ENCODE assay signal across 23 mouse cellular contexts in the genomic region with DNA sequence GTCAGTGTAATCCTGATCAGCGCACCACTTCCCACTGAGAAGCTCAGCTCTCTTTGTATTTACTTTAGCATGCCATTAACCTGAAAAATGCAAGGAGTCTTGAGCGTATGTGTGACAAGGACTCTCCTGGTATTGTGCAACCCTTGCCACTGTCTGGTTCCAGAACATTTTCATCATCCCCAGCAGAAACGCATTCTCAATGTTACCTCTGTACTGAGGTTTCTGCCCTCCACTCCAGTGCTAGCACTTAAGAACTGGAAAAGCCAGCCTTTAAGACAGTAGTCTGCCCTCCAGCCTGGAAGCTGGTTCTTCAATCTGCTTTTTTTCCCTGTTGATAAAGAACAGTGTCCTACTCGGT. TPM values are rescaled to one million over a fixed set of nuclear protein-coding genes. Genes with fewer than 3 reads are reported as not detected.
DNase-seq lines count a peak whose midpoint lies in the region; ATAC-seq and TF ChIP-seq lines count a peak whose summit lies in the region.
"Had no signal": no experiment of that assay in that cellular context is flagged by ENCODE, and none has a peak within 500 bp of the region (broad histone marks: within the 10 kb centered on the region; RNA-seq: fewer than 3 reads in every experiment).

No protein-coding gene starts in this region.

- DNase-seq in lung, postnatal 4 days = peak; percentile 46 to 51
- DNase-seq: cerebellum, adult 2 months; cerebellum, postnatal 36 days; embryo, embryonic 11 days; heart, postnatal 14 days; kidney, adult 9 months; left cerebral cortex, postnatal 4 days; right cerebral cortex, postnatal 14 days; thymus, adult 2 months had no signal

- no peak overlapping the region for H3K9ac ChIP-seq in intestine, embryonic 16.5 days (ENCODE audit: low read depth, low read length)
- no peak overlapping the region for H3K9ac ChIP-seq in intestine, embryonic 15.5 days
- no peak overlapping the region for H3K9ac ChIP-seq in intestine, postnatal 0 days (ENCODE audit: low read depth, low read length)
- H3K9ac ChIP-seq in lung, embryonic 16.5 days (ENCODE audit: low read length) = no peak overlapping the region
- H3K9ac ChIP-seq in hindbrain, embryonic 16.5 days (ENCODE audit: low read depth, low read length) = no peak overlapping the region
- H3K9ac ChIP-seq in forebrain, embryonic 15.5 days (replicated peaks) = no peak overlapping the region
- H3K9ac ChIP-seq: heart, embryonic 12.5 days; hindbrain, embryonic 12.5 days; limb, embryonic 15.5 days; midbrain, embryonic 13.5 days had no signal

- no peak for TF ChIP-seq CTCF in intestine, postnatal 0 days (IDR thresholded peaks at IDR 0.05; ENCODE audit: low read depth)

- 0 out of 2 replicates have a peak, but pooled peaks cover 7% of the 10 kb centered on the region for H3K4me1 ChIP-seq in intestine, embryonic 16.5 days (ENCODE audit: control insufficient read depth, insufficient read depth, low read length)
- no peaks in the 10 kb centered on the region for H3K4me1 ChIP-seq in intestine, embryonic 15.5 days (replicated peaks)
- no peaks in the 10 kb centered on the region for H3K4me1 ChIP-seq in intestine, postnatal 0 days (replicated peaks; ENCODE audit: control insufficient read depth, insufficient read depth, low read length)
- peaks cover 14% of the 10 kb centered on the region for H3K4me1 ChIP-seq in lung, embryonic 16.5 days (replicated peaks; ENCODE audit: control insufficient read depth, insufficient read depth, low read length)
- no peaks in the 10 kb centered on the region for H3K4me1 ChIP-seq in hindbrain, embryonic 16.5 days (ENCODE audit: control insufficient read depth, insufficient read depth, low read depth, low read length)
- H3K4me1 ChIP-seq in forebrain, embryonic 15.5 days = no peaks in the 10 kb centered on the region
- H3K4me1 ChIP-seq: hindbrain, embryonic 12.5 days; limb, embryonic 15.5 days; midbrain, embryonic 13.5 days had no signal

- ATAC-seq in intestine, embryonic 16.5 days = peak; percentile 65
- no peak for ATAC-seq in intestine, embryonic 15.5 days
- no peak for ATAC-seq in intestine, postnatal 0 days
- ATAC-seq in lung, embryonic 16.5 days (ENCODE audit: low read depth) = peak; percentile 89
- no peak for ATAC-seq in hindbrain, embryonic 16.5 days
- ATAC-seq in forebrain, embryonic 15.5 days (replicated peaks) = no peak
- ATAC-seq: forebrain, embryonic 14.5 days; midbrain, embryonic 13.5 days had no signal

- 60% methylated on average over 4 of the region's 4 CpGs for WGBS in intestine, embryonic 16.5 days
- WGBS in intestine, embryonic 15.5 days = 60% methylated on average over 4 of the region's 4 CpGs
- 49% methylated on average over 4 of the region's 4 CpGs for WGBS in intestine, postnatal 0 days
- WGBS in lung, embryonic 16.5 days = 52% methylated on average over 4 of the region's 4 CpGs
- 85% methylated on average over 4 of the region's 4 CpGs for WGBS in hindbrain, embryonic 16.5 days
- 90% methylated on average over 4 of the region's 4 CpGs for WGBS in forebrain, embryonic 15.5 days

- H3K27ac ChIP-seq in intestine, embryonic 16.5 days (ENCODE audit: low read length) = peak overlapping the region; percentile 24; the same call in 1 of the 2 replicates
- H3K27ac ChIP-seq in intestine, embryonic 15.5 days = no peak overlapping the region
- peak overlapping the region; percentile 46; the same call in 1 of the 2 replicates for H3K27ac ChIP-seq in intestine, postnatal 0 days (ENCODE audit: low read depth, low read length)
- peak overlapping the region; percentile 92 for H3K27ac ChIP-seq in lung, embryonic 16.5 days (ENCODE audit: low read length)
- H3K27ac ChIP-seq in hindbrain, embryonic 16.5 days (ENCODE audit: low read depth, low read length) = no peak overlapping the region
- H3K27ac ChIP-seq in forebrain, embryonic 15.5 days (replicated peaks) = no peak overlapping the region
- H3K27ac ChIP-seq: hindbrain, embryonic 12.5 days; left cerebral cortex, adult 2 months; limb, embryonic 15.5 days; midbrain, embryonic 13.5 days; stomach, postnatal 0 days had no signal

- no peaks in the 10 kb centered on the region for H3K36me3 ChIP-seq in intestine, embryonic 16.5 days (ENCODE audit: control insufficient read depth, insufficient read depth, low read length)
- no peaks in the 10 kb centered on the region for H3K36me3 ChIP-seq in intestine, embryonic 15.5 days
- H3K36me3 ChIP-seq in intestine, postnatal 0 days (ENCODE audit: control insufficient read depth, insufficient read depth) = no peaks in the 10 kb centered on the region
- no peaks in the 10 kb centered on the region for H3K36me3 ChIP-seq in lung, embryonic 16.5 days (ENCODE audit: control insufficient read depth, insufficient read depth, low read length)
- no peaks in the 10 kb centered on the region for H3K36me3 ChIP-seq in hindbrain, embryonic 16.5 days (ENCODE audit: control insufficient read depth, insufficient read depth, low read length)
- no peaks in the 10 kb centered on the region for H3K36me3 ChIP-seq in forebrain, embryonic 15.5 days
- H3K36me3 ChIP-seq: heart, embryonic 12.5 days; hindbrain, embryonic 12.5 days; limb, embryonic 15.5 days; midbrain, embryonic 13.5 days had no signal

- H3K4me2 ChIP-seq in intestine, embryonic 16.5 days (ENCODE audit: low read depth, low read length) = no peak overlapping the region
- H3K4me2 ChIP-seq in intestine, embryonic 15.5 days (replicated peaks) = no peak overlapping the region
- no peak overlapping the region for H3K4me2 ChIP-seq in intestine, postnatal 0 days (replicated peaks; ENCODE audit: low read depth)
- no peak overlapping the region for H3K4me2 ChIP-seq in lung, embryonic 16.5 days (ENCODE audit: low read depth, low read length)
- H3K4me2 ChIP-seq in hindbrain, embryonic 16.5 days (ENCODE audit: low read length) = no peak overlapping the region
- H3K4me2 ChIP-seq in forebrain, embryonic 15.5 days (replicated peaks) = no peak overlapping the region
- H3K4me2 ChIP-seq: heart, embryonic 12.5 days; hindbrain, embryonic 12.5 days; limb, embryonic 15.5 days; midbrain, embryonic 13.5 days had no signal

- H3K9me3 ChIP-seq in intestine, embryonic 16.5 days (ENCODE audit: control insufficient read depth, low read length) = no peaks in the 10 kb centered on the region
- no peaks in the 10 kb centered on the region for H3K9me3 ChIP-seq in intestine, embryonic 15.5 days
- no peaks in the 10 kb centered on the region for H3K9me3 ChIP-seq in intestine, postnatal 0 days (ENCODE audit: control insufficient read depth)
- no peaks in the 10 kb centered on the region for H3K9me3 ChIP-seq in lung, embryonic 16.5 days (ENCODE audit: control insufficient read depth, low read length)
- H3K9me3 ChIP-seq in hindbrain, embryonic 16.5 days (ENCODE audit: control insufficient read depth, low read length) = no peaks in the 10 kb centered on the region
- H3K9me3 ChIP-seq in forebrain, embryonic 15.5 days = no peaks in the 10 kb centered on the region
- H3K9me3 ChIP-seq: heart, embryonic 12.5 days; hindbrain, embryonic 12.5 days; limb, embryonic 15.5 days; megakaryocyte, embryonic 14.5 days; midbrain, embryonic 13.5 days had no signal

- H3K4me3 ChIP-seq in intestine, embryonic 16.5 days (ENCODE audit: low read length) = no peak overlapping the region
- H3K4me3 ChIP-seq in intestine, embryonic 15.5 days (replicated peaks) = no peak overlapping the region
- H3K4me3 ChIP-seq in intestine, postnatal 0 days (ENCODE audit: low read depth, low read length) = no peak overlapping the region
- H3K4me3 ChIP-seq in lung, embryonic 16.5 days (ENCODE audit: low read length) = no peak overlapping the region
- no peak overlapping the region for H3K4me3 ChIP-seq in hindbrain, embryonic 16.5 days (ENCODE audit: low read length)
- H3K4me3 ChIP-seq in forebrain, embryonic 15.5 days = no peak overlapping the region
- H3K4me3 ChIP-seq: heart, embryonic 12.5 days; hindbrain, embryonic 12.5 days; left cerebral cortex, adult 2 months; limb, embryonic 15.5 days; megakaryocyte, embryonic 14.5 days; midbrain, embryonic 13.5 days had no signal

- no peaks in the 10 kb centered on the region for H3K27me3 ChIP-seq in intestine, embryonic 16.5 days (replicated peaks; ENCODE audit: control insufficient read depth, insufficient read depth, low read length)
- H3K27me3 ChIP-seq in intestine, embryonic 15.5 days (replicated peaks) = no peaks in the 10 kb centered on the region
- no peaks in the 10 kb centered on the region for H3K27me3 ChIP-seq in intestine, postnatal 0 days (replicated peaks; ENCODE audit: control insufficient read depth, insufficient read depth, low read length)
- H3K27me3 ChIP-seq in lung, embryonic 16.5 days (ENCODE audit: control insufficient read depth, insufficient read depth, low read depth, low read length) = no peaks in the 10 kb centered on the region
- H3K27me3 ChIP-seq in hindbrain, embryonic 16.5 days (replicated peaks; ENCODE audit: control insufficient read depth, insufficient read depth, low read length) = no peaks in the 10 kb centered on the region
- no peaks in the 10 kb centered on the region for H3K27me3 ChIP-seq in forebrain, embryonic 15.5 days
- H3K27me3 ChIP-seq: heart, embryonic 12.5 days; hindbrain, embryonic 12.5 days; limb, embryonic 15.5 days; midbrain, embryonic 13.5 days had no signal

RNA-seq across cellular contexts. Expression of a gene that starts 19.1 kb away (rescaled TPM):
- 6.3 and 7.1 TPM in 2 replicates for polyA plus RNA-seq in intestine, embryonic 16.5 days (2015; fragmentation: Nextera tagmentation; extraction: Ambion mirVana)
- polyA plus RNA-seq in intestine, embryonic 15.5 days (2015; fragmentation: Nextera tagmentation; extraction: Ambion mirVana) = 6.5 and 7.1 TPM in 2 replicates
- 12.8 and 15.5 TPM in 2 replicates for polyA plus RNA-seq in intestine, postnatal 0 days (2015; fragmentation: Nextera tagmentation; extraction: Ambion mirVana)
- polyA plus RNA-seq in lung, embryonic 16.5 days (2015; fragmentation: Nextera tagmentation; extraction: Ambion mirVana) = 11.9 and 12.3 TPM in 2 replicates
- 4.6 and 5.1 TPM in 2 replicates for polyA plus RNA-seq in hindbrain, embryonic 16.5 days (2015; fragmentation: Nextera tagmentation; extraction: Ambion mirVana)
- 2.5 and 3.4 TPM in 2 replicates for polyA plus RNA-seq in forebrain, embryonic 15.5 days (2015; fragmentation: Nextera tagmentation; extraction: Ambion mirVana)

Comparison
In these comparisons a context has a peak if more than half of its experiments do, and no peak if none do; other contexts are left out.
1. ATAC-seq: peak in intestine, embryonic 16.5 days (single experiment) and lung, embryonic 16.5 days (single experiment); none in intestine, embryonic 15.5 days (single experiment), intestine, postnatal 0 days (single experiment), hindbrain, embryonic 16.5 days (single experiment) and forebrain, embryonic 15.5 days (single experiment).
2. H3K27ac ChIP-seq: peak in intestine, embryonic 16.5 days (single experiment), intestine, postnatal 0 days (single experiment) and lung, embryonic 16.5 days (single experiment); none in intestine, embryonic 15.5 days (single experiment), hindbrain, embryonic 16.5 days (single experiment) and forebrain, embryonic 15.5 days (single experiment).